Mouse (Mus musculus) kidney, adult 2 months (tissue): ENCODE measurements at regions not wholly inside any gene's neighbourhood (a gene's known extent, or its start where the extent isn't known, plus 50 kb on each side); places are given as distances from the start of the nearest gene placed in this dataset.

ENCODE experiments used
- CTCF ChIP-seq: fragments of 200-500 bp; conservative IDR thresholded peaks from 2 replicates; pipeline ENCODE4 v1.5.1; 2011; ENCODE audit warnings: low read depth, mild to moderate bottlenecking, control low read depth, low read length, moderate library complexity, mixed read lengths; ENCODE audit not compliant: insufficient read depth, insufficient read length
- POLR2A ChIP-seq: fragments of 200-500 bp; IDR thresholded peaks from one replicate; pipeline ENCODE4 v1.6.1; 2011; ENCODE audit warnings: low read depth, low read length, control low read depth

GRCm38 (mm10) chr13:98424000-98424399, 67.8 kb downstream of the Gm10320 start:
- TF ChIP-seq CTCF (no peak), POLR2A (no peak)
